Mouse (Mus musculus) heart, adult 2 months (tissue): ENCODE results near the gene Dram1. TPM values are rescaled to one million over a fixed set of nuclear protein-coding genes. Genes with fewer than 3 reads are reported as not detected.
A peak's percentile ranks its signal among the peaks of the same experiment; 100 is the strongest.

Experiments used
- DNase-seq, 2 experiments: peaks; one replicate each; pipeline ENCODE4 v3.0.0; 2021
- H3K27ac ChIP-seq: fragments of 200-600 bp; 2 replicates; pipeline ENCODE4 v1.8.1; 2022
- H3K27me3 ChIP-seq: fragments of 200-500 bp; 2 replicates; pipeline ENCODE4 v1.6.1; 2012; ENCODE audit warnings: mild to moderate bottlenecking, low read length, inconsistent platforms, mixed read lengths; ENCODE audit not compliant: control insufficient read depth, insufficient read depth
- H3K36me3 ChIP-seq: fragments of 200-500 bp; 2 replicates; pipeline ENCODE4 v1.6.1; 2012; ENCODE audit warnings: low read length, inconsistent platforms; ENCODE audit not compliant: control insufficient read depth, insufficient read depth
- H3K4me1 ChIP-seq: fragments of 200-500 bp; 2 replicates; pipeline ENCODE4 v1.6.1; 2011; ENCODE audit warnings: low read length; ENCODE audit not compliant: control insufficient read depth, insufficient read depth
- H3K4me3 ChIP-seq: fragments of 200-600 bp; 2 replicates; pipeline ENCODE4 v1.8.1; 2022
- H3K79me2 ChIP-seq: fragments of 200-500 bp; replicated peaks from 2 replicates; pipeline ENCODE4 v1.6.1; 2012; ENCODE audit warnings: mild to moderate bottlenecking, inconsistent platforms, low read length, moderate library complexity, mixed read lengths; ENCODE audit not compliant: control insufficient read depth, insufficient read depth
- H3K9ac ChIP-seq: fragments of 200-500 bp; 2 replicates; pipeline ENCODE4 v1.6.1; 2012; ENCODE audit warnings: low read depth, mild to moderate bottlenecking, control low read depth, inconsistent platforms, low read length, mixed read lengths
- CTCF ChIP-seq: fragments of 200-600 bp; IDR thresholded peaks from 2 replicates; pipeline ENCODE4 v1.8.1; 2022; ENCODE audit warnings: antibody characterized with exemption, mild to moderate bottlenecking, moderate library complexity
- EP300 ChIP-seq: fragments of 200-500 bp; IDR thresholded peaks from 2 replicates; pipeline ENCODE4 v1.6.1; 2011; ENCODE audit warnings: low read depth, low read length, control low read depth; ENCODE audit not compliant: insufficient read depth
- POLR2A ChIP-seq: fragments of 200-500 bp; IDR thresholded peaks from 2 replicates; pipeline ENCODE4 v1.6.1; 2011; ENCODE audit warnings: mild to moderate bottlenecking, low read depth, low read length, control low read depth; ENCODE audit not compliant: insufficient read depth
- WGBS: fragments of 180-500 bp; shearing (Covaris S2); methylation state at CpG from one replicate; pipeline ENCODE4 v1.1.7; 2018; 5-methylcytosine and 5-hydroxymethylcytosine counted together
- intact Hi-C: fragments of 180-260 bp; cut with DNase I; formaldehyde crosslinking; loops from one replicate; pipeline ENCODE4 v1.15.1; 2025
- polyA plus RNA-seq: library from polyadenylated mRNA; depleted of rRNA; stranded (reverse); fragments of >200 nt; gene quantifications from 2 replicates; pipeline ENCODE4 v1.2.3, GENCODE M21; 2012
- total RNA-seq, 2 experiments: library from RNA; stranded (reverse); gene quantifications; 2 replicates each; pipeline ENCODE4 v1.2.3; 2021

Gene Dram1
- total and polyA plus RNA-seq, 3 experiments = 3.7 to 6.8 (median 4.5) TPM

- Histone ChIP-seq H3K4me3 (no peak overlapping the region), H3K4me1 (peaks cover 7% of the 10 kb centered on the region), H3K27ac (no peak overlapping the region), H3K9ac (no peak overlapping the region), H3K27me3 (no peaks in the 10 kb centered on the region), H3K36me3 (no peaks in the 10 kb centered on the region), H3K79me2 (no peaks in the 10 kb centered on the region)
- TF ChIP-seq POLR2A (no peak), EP300 (no peak), CTCF (no peak)
- intact Hi-C loops = no loop called here
- 94% methylated on average over 9 of the region's 9 CpGs for WGBS
- no peak for DNase-seq
These were observed 12.6 kb upstream of the Dram1 start for GRCm38 (mm10) chr10:88391495-88391894.

GRCm38 (mm10) chr10:88390096-88390790, 11.4 kb upstream of the Dram1 start:
- H3K4me1 ChIP-seq = peaks cover 7% of the 10 kb centered on the region
- H3K79me2 ChIP-seq = peaks cover 1% of the 10 kb centered on the region
- peak overlapping the region; percentile 51; the same call in 1 of the 2 replicates for H3K9ac ChIP-seq
- H3K4me3 ChIP-seq = no peak overlapping the region
- WGBS = 31% methylated on average over 10 of the region's 10 CpGs
- peak; percentile 51 to 53 for DNase-seq
- TF ChIP-seq POLR2A (no peak), EP300 (no peak), CTCF (no peak)
- H3K27me3 ChIP-seq = no peaks in the 10 kb centered on the region
- H3K36me3 ChIP-seq = no peaks in the 10 kb centered on the region
- H3K27ac ChIP-seq = peak overlapping the region; percentile 41; the same call in 1 of the 2 replicates
- intact Hi-C loops = no loop called here

- Histone ChIP-seq H3K27me3 (no peaks in the 10 kb centered on the region), H3K4me1 (peaks cover 7% of the 10 kb centered on the region), H3K36me3 (no peaks in the 10 kb centered on the region), H3K27ac (no peak overlapping the region), H3K79me2 (peaks cover 1% of the 10 kb centered on the region), H3K4me3 (no peak overlapping the region), H3K9ac (no peak overlapping the region)
- 31% methylated on average over 4 of the region's 4 CpGs for WGBS
- TF ChIP-seq POLR2A (no peak), EP300 (no peak), CTCF (no peak)
- DNase-seq = no peak
- intact Hi-C loops = no loop called here
These were observed 10.7 kb upstream of the Dram1 start for GRCm38 (mm10) chr10:88389576-88389975.

- peaks cover 1% of the 10 kb centered on the region for H3K79me2 ChIP-seq
These were observed 7.4 kb upstream of the Dram1 start for GRCm38 (mm10) chr10:88386251-88386650.

GRCm38 (mm10) chr10:88385758-88386157, 6.9 kb upstream of the Dram1 start:
- 42% methylated on average over 6 of the region's 6 CpGs for WGBS
- Histone ChIP-seq H3K4me3 (no peak overlapping the region), H3K79me2 (peaks cover 1% of the 10 kb centered on the region), H3K9ac (no peak overlapping the region), H3K4me1 (peaks cover 13% of the 10 kb centered on the region), H3K36me3 (no peaks in the 10 kb centered on the region), H3K27me3 (no peaks in the 10 kb centered on the region), H3K27ac (peak overlapping the region; percentile 20)
- TF ChIP-seq POLR2A (no peak), CTCF (no peak), EP300 (no peak)
- intact Hi-C loops = no loop called here
- DNase-seq = no peak

More at GRCm38 (mm10) chr10:88386251-88386650, 7.4 kb upstream of the Dram1 start:
- no peak overlapping the region for H3K4me3 ChIP-seq
- no peak for TF ChIP-seq EP300
- no peak for TF ChIP-seq CTCF
- no peak for TF ChIP-seq POLR2A
- 77% methylated on average over 6 of the region's 6 CpGs for WGBS
- no peaks in the 10 kb centered on the region for H3K27me3 ChIP-seq
- intact Hi-C loops = no loop called here
- no peak overlapping the region for H3K9ac ChIP-seq
- H3K27ac ChIP-seq = no peak overlapping the region
- no peaks in the 10 kb centered on the region for H3K36me3 ChIP-seq
- no peak for DNase-seq
- H3K4me1 ChIP-seq = peaks cover 12% of the 10 kb centered on the region

- H3K4me1 ChIP-seq = peaks cover 12% of the 10 kb centered on the region
- H3K27ac ChIP-seq = no peak overlapping the region
- DNase-seq = no peak
- 89% methylated on average over 11 of the region's 11 CpGs for WGBS
- TF ChIP-seq CTCF (no peak), EP300 (no peak), POLR2A (no peak)
- no peak overlapping the region for H3K9ac ChIP-seq
- no peaks in the 10 kb centered on the region for H3K36me3 ChIP-seq
- intact Hi-C loops = no loop called here
- H3K4me3 ChIP-seq = no peak overlapping the region
- H3K27me3 ChIP-seq = no peaks in the 10 kb centered on the region
- H3K79me2 ChIP-seq = peaks cover 1% of the 10 kb centered on the region
These were observed 6.4 kb upstream of the Dram1 start for GRCm38 (mm10) chr10:88385290-88385689.
